Mouse (Mus musculus) embryo, embryonic 10.5 days (tissue): Measurements from ENCODE around the gene Vmn2r103.

ENCODE experiments used
- DNase-seq: peaks from one replicate; pipeline ENCODE4 v3.0.0-alpha.2; 2015; ENCODE audit warnings: low spot score

Gene Vmn2r103

GRCm38 (mm10) chr17:19773063-19773462 is at the start of gene Vmn2r103:
Vmn2r103 (plus strand) TSS chr17:19773363.
- DNase-seq: no peak

- DNase-seq: no peak
These were observed 5.8 kb downstream of the Vmn2r103 start for GRCm38 (mm10) chr17:19778994-19779393.

- no peak for DNase-seq
These were observed 16.1 kb downstream of the Vmn2r103 start for GRCm38 (mm10) chr17:19789248-19789647.
